Mouse (Mus musculus) adrenal gland, postnatal 4 days (tissue): ENCODE results near the gene Nfasc. TPM values are rescaled to one million over a fixed set of nuclear protein-coding genes. Genes with fewer than 3 reads are reported as not detected.

Experiments used
- DNase-seq, 2 experiments: peaks; one replicate each; pipeline ENCODE4 v3.0.0; 2021 to 2022; ENCODE audit warnings: low spot score in 2 of 2, mixed read lengths in 2 of 2
- total RNA-seq, 2 experiments: library from RNA; stranded (reverse); gene quantifications; 2 replicates each; pipeline ENCODE4 v1.2.3; 2021

The Nfasc gene
- total RNA-seq, 2 experiments from 2014 or later, result 12.5 to 13.0 TPM

- no peak for DNase-seq
Observed at GRCm38 (mm10) chr1:132733873-132734447, 7.6 kb downstream of the Nfasc start.

- no peak for DNase-seq
Observed at GRCm38 (mm10) chr1:132732307-132732706, 9.3 kb downstream of the Nfasc start.

DNA sequence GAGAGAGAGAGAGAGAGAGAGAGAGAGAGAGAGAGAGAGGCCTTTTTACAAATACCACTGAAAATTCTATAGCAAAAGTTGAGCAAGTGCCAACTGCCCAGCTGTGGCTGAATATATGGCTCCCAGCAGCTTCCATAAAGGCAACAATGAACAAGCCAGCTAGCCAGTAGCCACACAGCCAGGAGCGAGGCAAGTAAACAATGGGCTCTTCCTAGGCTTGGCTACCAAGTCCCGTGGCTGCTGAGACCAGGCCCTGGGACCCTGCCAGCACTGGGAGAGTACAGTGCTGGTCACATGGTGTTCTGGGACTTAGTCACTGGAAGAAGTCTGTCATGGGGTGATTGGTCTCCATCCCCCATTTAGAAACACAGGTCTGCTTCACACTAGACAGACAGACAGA, 14.0 kb downstream of the Nfasc start:
- DNase-seq, result no peak

- DNase-seq, result no peak
Observed at GRCm38 (mm10) chr1:132722362-132722761, 19.2 kb downstream of the Nfasc start.

DNA sequence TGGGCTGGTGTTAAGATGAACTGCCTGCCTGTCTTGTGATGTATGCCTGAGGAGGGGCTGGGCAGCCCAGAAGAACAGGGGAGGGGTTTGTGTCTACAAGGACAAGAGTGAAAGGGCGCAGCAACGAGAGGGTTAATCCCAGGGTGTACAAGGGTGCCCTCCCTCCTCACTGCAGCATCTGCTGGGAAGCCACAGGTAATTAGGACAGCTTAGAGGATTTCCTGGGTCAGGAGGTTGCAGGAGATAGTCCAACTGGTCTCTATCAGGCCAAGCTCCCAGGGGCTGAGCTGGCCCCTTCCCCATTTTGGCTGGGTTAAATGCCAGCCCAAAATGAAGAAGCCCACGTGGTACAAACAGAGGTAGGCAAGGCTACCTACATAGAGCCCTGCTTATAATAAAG, 20.3 kb downstream of the Nfasc start:
- no peak for DNase-seq

DNA sequence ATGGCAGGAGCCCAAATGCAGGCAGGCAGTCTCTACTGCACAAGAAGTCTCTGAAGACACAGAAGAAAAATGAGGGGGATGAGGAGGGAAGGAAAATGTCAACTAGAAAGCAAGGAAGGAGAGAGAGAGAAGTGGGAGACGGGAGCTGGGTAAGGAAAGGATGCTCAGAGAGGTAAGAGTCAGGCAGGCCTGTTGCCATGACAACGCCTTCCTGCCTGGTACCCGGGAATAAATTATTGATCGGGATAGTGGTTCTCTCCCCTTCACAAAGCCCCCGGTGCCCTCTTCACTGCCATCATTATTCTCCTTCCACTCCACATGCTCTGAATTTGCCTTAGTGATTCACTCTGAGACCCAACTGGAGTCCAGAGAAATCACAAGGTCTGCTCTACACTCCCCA, 23.4 kb downstream of the Nfasc start:
- DNase-seq, result no peak

DNA sequence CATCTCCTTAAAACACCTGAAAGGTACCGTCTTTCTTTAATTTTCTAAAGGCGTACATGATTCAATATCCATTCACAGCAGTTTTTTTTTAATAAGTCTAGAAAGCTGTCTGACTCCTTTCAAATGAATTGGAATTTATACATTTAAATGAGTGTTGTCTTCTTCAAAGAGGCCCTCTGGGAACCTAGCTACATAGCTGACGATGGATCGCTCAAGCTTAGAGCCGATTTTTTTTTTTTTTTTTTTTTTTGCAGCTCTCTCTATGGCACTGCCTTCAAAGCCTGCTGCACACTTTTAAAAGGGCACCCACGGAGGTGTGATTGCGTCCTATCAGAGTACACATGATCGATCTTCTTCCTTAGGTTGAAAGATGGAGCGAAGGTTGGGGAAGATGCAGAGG, 26.6 kb downstream of the Nfasc start:
- DNase-seq, result no peak

- DNase-seq, result no peak
Observed at GRCm38 (mm10) chr1:132709419-132709818, 32.2 kb downstream of the Nfasc start.

- DNase-seq, result no peak
Observed at GRCm38 (mm10) chr1:132707301-132707700, 34.3 kb downstream of the Nfasc start.

DNA sequence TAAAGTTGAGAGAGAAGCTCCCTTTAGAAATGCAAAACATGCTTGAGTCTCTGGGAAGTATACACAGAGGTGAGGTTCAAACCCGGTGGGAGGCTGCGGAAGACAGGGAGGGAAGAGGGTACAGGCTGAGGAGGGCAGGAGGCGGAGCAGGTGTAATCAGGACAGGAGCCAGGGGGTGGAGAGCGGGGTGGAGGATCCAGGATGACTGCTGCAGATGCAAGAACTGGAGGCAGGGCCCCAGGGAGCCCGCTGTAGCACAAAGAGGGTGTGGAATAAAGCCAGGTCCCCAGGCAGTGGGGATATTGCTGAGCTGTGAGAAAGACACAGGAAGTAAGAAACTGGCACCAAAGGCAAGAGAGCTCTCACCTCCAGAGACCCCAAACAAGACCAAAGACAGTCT, 38.1 kb downstream of the Nfasc start:
- DNase-seq, result no peak

GRCm38 (mm10) chr1:132696926-132697325, 44.7 kb downstream of the Nfasc start:
- no peak for DNase-seq

- no peak for DNase-seq
Observed at GRCm38 (mm10) chr1:132696232-132696631, 45.4 kb downstream of the Nfasc start.

DNA sequence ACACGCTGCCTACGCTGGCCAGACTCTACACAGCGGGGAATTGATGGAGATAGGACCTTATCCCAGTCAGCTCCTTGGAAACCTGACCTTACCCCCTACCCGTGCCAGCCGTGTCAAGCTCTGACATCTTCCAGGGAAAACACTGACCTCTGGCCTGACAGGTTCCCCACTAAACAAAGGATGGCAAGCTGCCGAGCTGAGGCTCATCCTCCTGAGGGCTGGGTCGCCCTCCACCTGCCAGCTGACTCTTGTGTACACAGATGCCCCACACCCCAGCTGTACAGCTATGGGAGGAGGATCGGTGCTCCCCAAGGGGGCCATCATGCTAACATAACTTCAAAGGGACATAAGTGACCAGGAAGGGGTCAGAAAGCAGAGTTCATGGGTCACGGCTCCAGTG, 47.6 kb downstream of the Nfasc start:
- no peak for DNase-seq

DNA sequence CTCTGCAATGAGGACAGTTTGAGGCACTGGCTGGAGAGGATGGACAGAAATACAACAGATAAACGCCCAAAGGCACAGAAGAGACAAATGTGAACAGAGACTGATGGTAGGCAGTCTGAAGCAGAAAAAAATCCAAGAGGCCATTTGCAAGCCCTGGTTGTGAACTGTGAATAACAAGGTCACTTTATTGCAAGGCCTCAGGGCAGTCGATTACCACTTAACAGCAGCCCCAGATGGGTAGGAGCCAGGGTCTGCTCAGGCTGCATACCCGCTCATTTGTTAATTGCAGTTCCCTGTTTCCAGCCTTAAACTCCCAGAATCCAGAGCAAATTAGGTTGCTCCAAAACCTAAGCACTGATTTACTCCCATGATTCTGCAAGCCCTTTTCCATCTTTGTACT, 52.4 kb downstream of the Nfasc start:
- no peak for DNase-seq

DNA sequence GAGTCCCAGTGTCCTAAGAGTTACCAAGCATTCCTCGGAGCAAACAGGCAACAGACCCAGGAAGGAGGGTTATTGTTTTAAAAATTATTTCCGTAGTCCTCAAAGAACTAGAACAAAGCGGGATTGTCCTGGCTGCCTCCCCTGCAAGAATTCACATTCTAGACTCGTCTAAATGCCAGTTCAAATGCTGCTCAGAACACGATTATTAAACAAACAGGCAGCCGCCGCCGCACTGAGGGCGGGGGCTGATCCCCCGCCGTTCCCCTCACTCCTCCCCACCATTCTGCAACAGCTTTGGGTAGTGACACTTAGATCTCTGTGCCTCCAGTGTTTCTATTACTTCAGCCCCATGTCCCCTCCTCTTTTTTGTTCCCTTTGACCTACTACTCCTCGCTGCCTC, 62.7 kb downstream of the Nfasc start:
- no peak for DNase-seq

GRCm38 (mm10) chr1:132678076-132678475, 63.5 kb downstream of the Nfasc start:
- DNase-seq, result no peak

- no peak for DNase-seq
Observed at GRCm38 (mm10) chr1:132672704-132673103, 68.9 kb downstream of the Nfasc start.

DNA sequence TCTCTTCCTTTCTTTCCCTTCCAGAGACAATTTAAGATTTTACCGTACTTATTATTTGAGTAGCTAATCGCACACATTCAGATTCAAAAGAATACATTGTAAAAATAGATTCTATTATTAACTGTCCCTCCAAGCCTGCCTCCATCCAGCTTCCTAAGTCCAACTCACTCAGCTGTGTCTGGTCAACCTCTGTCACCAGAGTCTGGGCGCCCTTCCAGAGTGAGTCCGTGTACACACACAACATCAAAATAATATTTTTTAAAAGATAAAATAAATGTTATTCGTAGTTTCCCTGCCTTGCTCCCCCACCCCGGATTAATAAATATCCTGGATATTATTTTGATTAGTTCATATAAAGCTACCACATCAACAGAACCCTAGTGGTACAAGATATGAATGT, 72.4 kb downstream of the Nfasc start:
- no peak for DNase-seq

DNA sequence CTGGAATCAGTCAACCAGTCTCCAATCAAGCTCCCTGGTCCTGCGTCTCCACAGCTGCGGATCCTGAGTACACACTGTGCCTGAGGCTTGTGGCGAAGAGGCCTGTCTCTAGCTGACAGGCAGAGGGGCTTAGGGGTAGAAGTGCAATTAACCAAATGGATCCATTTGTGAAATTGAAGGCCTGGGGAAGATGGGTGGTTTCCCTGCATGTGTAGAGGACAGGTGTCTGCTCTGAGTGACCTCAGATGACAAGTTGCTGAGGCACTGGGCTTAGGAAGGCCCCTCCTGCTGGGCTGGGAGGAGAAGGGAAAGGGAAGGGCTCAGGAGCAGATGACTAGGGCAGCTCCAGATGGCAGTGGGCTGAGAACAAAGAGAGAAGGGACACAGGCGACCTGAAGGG, 81.2 kb downstream of the Nfasc start:
- DNase-seq, result no peak

- no peak for DNase-seq
Observed at GRCm38 (mm10) chr1:132659604-132660003, 82.0 kb downstream of the Nfasc start.

DNA sequence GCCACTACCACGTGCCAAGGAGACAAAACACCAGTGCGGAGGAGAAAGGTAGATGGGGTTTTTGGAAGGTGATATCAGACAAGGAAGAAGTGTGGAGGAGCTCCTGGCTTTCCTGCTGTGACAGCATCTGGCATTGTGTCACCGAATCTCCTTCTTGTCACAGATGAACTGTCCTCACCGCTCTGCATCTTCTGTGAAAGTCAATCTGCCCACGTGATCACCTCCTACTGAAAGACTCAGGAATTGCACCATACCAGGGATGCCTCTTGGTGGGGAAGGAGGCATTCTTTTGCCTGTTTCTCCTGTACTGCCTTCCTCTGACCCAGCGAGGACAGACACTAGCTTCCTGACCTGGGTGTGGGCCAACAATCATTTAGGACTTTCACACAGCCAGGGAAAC, 86.0 kb downstream of the Nfasc start:
- no peak for DNase-seq

DNA sequence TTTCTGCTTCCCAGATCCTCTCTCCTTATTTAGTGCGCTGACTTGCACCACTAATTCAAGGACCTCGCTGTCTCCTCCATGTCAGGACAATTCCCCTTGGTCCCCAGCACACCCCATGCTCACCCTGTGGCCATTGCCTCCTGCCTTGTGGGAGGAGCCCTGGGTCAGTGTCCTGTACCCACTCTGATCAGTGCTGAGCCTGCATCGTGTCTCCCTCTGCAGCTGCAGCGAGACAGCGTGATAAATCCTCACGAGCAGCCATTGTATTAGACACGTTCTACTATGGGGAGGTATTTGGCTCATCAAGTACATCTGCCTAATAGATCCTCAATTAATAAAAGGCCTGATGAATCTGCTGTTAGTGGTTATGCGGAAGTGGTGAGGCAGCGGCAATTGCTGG, 86.8 kb downstream of the Nfasc start:
- DNase-seq, result no peak

GRCm38 (mm10) chr1:132653841-132654457, 87.6 kb downstream of the Nfasc start:
- DNase-seq, result no peak
